Mouse (Mus musculus) kidney, postnatal 0 days (tissue): ENCODE measurements around the gene Adgrb2. TPM values are rescaled to one million over a fixed set of nuclear protein-coding genes. Genes with fewer than 3 reads are reported as not detected.

Experiments used
- ATAC-seq: fragments of 200-750 bp; cut with Nextera tagmentation; replicated peaks from 2 replicates; pipeline ENCODE4 v1.8.0; 2017; ENCODE audit warnings: low read depth, moderate number of reproducible peaks, moderate TSS enrichment, moderate library complexity; ENCODE audit not compliant: low FRiP score
- DNase-seq: peaks from one replicate; pipeline ENCODE4 v3.0.0-alpha.2; 2016; ENCODE audit warnings: low spot score
- H3K27ac ChIP-seq: fragments of 300-500 bp; sonication (generic); 2 replicates; pipeline ENCODE4 v1.5.1; 2014; ENCODE audit warnings: mild to moderate bottlenecking
- H3K27me3 ChIP-seq: fragments of 300-500 bp; sonication (generic); 2 replicates; pipeline ENCODE4 v1.6.1; 2014; ENCODE audit warnings: low read length, mixed read lengths; ENCODE audit not compliant: insufficient read depth
- H3K36me3 ChIP-seq: fragments of 300-500 bp; sonication (generic); 2 replicates; pipeline ENCODE4 v1.6.1; 2014; ENCODE audit warnings: low read length, mixed read lengths; ENCODE audit not compliant: insufficient read depth
- H3K4me1 ChIP-seq: fragments of 300-500 bp; sonication (generic); replicated peaks from 2 replicates; pipeline ENCODE4 v1.6.1; 2014; ENCODE audit warnings: antibody characterized with exemption, low read length, mixed read lengths; ENCODE audit not compliant: insufficient read depth
- H3K4me2 ChIP-seq: fragments of 300-500 bp; sonication (generic); 2 replicates; pipeline ENCODE4 v1.6.1; 2014; ENCODE audit warnings: mild to moderate bottlenecking, low read length, moderate library complexity, mixed read lengths
- H3K4me3 ChIP-seq: fragments of 300-500 bp; sonication (generic); replicated peaks from 2 replicates; pipeline ENCODE4 v1.5.1; 2014; ENCODE audit warnings: low read depth, low read length
- H3K9ac ChIP-seq: fragments of 300-500 bp; sonication (generic); 2 replicates; pipeline ENCODE4 v1.6.1; 2014; ENCODE audit warnings: low read depth, low read length
- H3K9me3 ChIP-seq: fragments of 300-500 bp; sonication (generic); replicated peaks from 2 replicates; pipeline ENCODE4 v1.6.1; 2016; ENCODE audit warnings: low read length, inconsistent platforms, mixed read lengths
- CTCF ChIP-seq: IDR thresholded peaks from 2 replicates; pipeline ENCODE4 v1.5.1; 2016; ENCODE audit warnings: antibody characterized with exemption, low read depth, mild to moderate bottlenecking, moderate library complexity
- WGBS: fragments of 180-500 bp; shearing (Covaris S2); extraction: QIAGEN DNeasy Blood & Tissue Kit; methylation state at CpG from one replicate; pipeline ENCODE4 v1.1.7; 2014; 5-methylcytosine and 5-hydroxymethylcytosine counted together
- polyA plus RNA-seq: library from polyadenylated mRNA; unstranded; fragments of >200 nt; fragmentation: Nextera tagmentation; extraction: Ambion mirVana; gene quantifications from 2 replicates; pipeline ENCODE4 v1.2.1, GENCODE M21; 2015

Gene Adgrb2
- polyA plus RNA-seq, 1 experiment from 2014 or later, result 1.8 TPM

GRCm38 (mm10) chr4:129966201-129966600, 18.5 kb upstream of the Adgrb2 start:
- no peak for TF ChIP-seq CTCF
- Histone ChIP-seq H3K27me3 (no peaks in the 10 kb centered on the region), H3K9ac (no peak overlapping the region), H3K36me3 (no peaks in the 10 kb centered on the region), H3K9me3 (no peaks in the 10 kb centered on the region), H3K4me1 (no peaks in the 10 kb centered on the region), H3K4me2 (no peak overlapping the region), H3K4me3 (no peak overlapping the region), H3K27ac (no peak overlapping the region)
- no peak for ATAC-seq
- DNase-seq, result no peak
- WGBS, result 40% methylated on average over 10 of the region's 10 CpGs

- Histone ChIP-seq H3K36me3 (no peaks in the 10 kb centered on the region), H3K4me2 (no peak overlapping the region), H3K27me3 (no peaks in the 10 kb centered on the region), H3K4me3 (no peak overlapping the region), H3K27ac (no peak overlapping the region), H3K4me1 (no peaks in the 10 kb centered on the region), H3K9me3 (no peaks in the 10 kb centered on the region), H3K9ac (no peak overlapping the region)
- 46% methylated on average over 13 of the region's 13 CpGs for WGBS
- DNase-seq (peak; percentile 36), ATAC-seq (peak; percentile 31; the same call in 1 of the 2 replicates)
- no peak for TF ChIP-seq CTCF
These were observed 17.4 kb upstream of the Adgrb2 start for GRCm38 (mm10) chr4:129967024-129968014.

- ATAC-seq, result no peak
- H3K4me2 ChIP-seq, result no peak overlapping the region
- WGBS, result 52% methylated on average over 8 of the region's 8 CpGs
These were observed 14.5 kb upstream of the Adgrb2 start for GRCm38 (mm10) chr4:129970168-129970567.

GRCm38 (mm10) chr4:129970861-129971260, 13.8 kb upstream of the Adgrb2 start:
- Histone ChIP-seq H3K36me3 (no peaks in the 10 kb centered on the region), H3K4me2 (no peak overlapping the region), H3K4me3 (no peak overlapping the region), H3K27ac (no peak overlapping the region), H3K9me3 (no peaks in the 10 kb centered on the region), H3K27me3 (no peaks in the 10 kb centered on the region), H3K4me1 (no peaks in the 10 kb centered on the region), H3K9ac (no peak overlapping the region)
- no peak for ATAC-seq
- no peak for DNase-seq
- WGBS, result 86% methylated on average over 11 of the region's 11 CpGs
- no peak for TF ChIP-seq CTCF

More at GRCm38 (mm10) chr4:129970168-129970567, 14.5 kb upstream of the Adgrb2 start:
- Histone ChIP-seq H3K27ac (no peak overlapping the region), H3K9me3 (no peaks in the 10 kb centered on the region), H3K4me1 (no peaks in the 10 kb centered on the region), H3K9ac (no peak overlapping the region), H3K4me3 (no peak overlapping the region), H3K36me3 (no peaks in the 10 kb centered on the region), H3K27me3 (no peaks in the 10 kb centered on the region)
- DNase-seq, result no peak
- no peak for TF ChIP-seq CTCF

GRCm38 (mm10) chr4:129971989-129972388, 12.7 kb upstream of the Adgrb2 start:
- Histone ChIP-seq H3K27me3 (no peaks in the 10 kb centered on the region), H3K9ac (no peak overlapping the region), H3K4me1 (no peaks in the 10 kb centered on the region), H3K4me3 (no peak overlapping the region), H3K27ac (no peak overlapping the region), H3K36me3 (no peaks in the 10 kb centered on the region), H3K9me3 (no peaks in the 10 kb centered on the region), H3K4me2 (no peak overlapping the region)
- ATAC-seq (no peak), DNase-seq (peak; percentile 25)
- TF ChIP-seq CTCF, result no peak
- 29% methylated on average over 7 of the region's 7 CpGs for WGBS

- no peak for DNase-seq
These were observed 10.4 kb upstream of the Adgrb2 start for GRCm38 (mm10) chr4:129974285-129974684.

More at GRCm38 (mm10) chr4:129974285-129974684, 10.4 kb upstream of the Adgrb2 start:
- Histone ChIP-seq H3K9ac (no peak overlapping the region), H3K27me3 (no peaks in the 10 kb centered on the region), H3K27ac (no peak overlapping the region), H3K9me3 (no peaks in the 10 kb centered on the region), H3K4me1 (no peaks in the 10 kb centered on the region), H3K36me3 (no peaks in the 10 kb centered on the region), H3K4me2 (no peak overlapping the region), H3K4me3 (no peak overlapping the region)
- no peak for ATAC-seq
- WGBS, result 62% methylated on average over 9 of the region's 9 CpGs
- no peak for TF ChIP-seq CTCF
